Mouse (Mus musculus) stomach, postnatal 0 days (tissue): ENCODE results near the gene Slc9a9.

Source experiments
- CTCF ChIP-seq: IDR thresholded peaks from 2 replicates; pipeline ENCODE4 v1.5.1; 2016; ENCODE audit warnings: antibody characterized with exemption, low read depth, mild to moderate bottlenecking, moderate library complexity
- EP300 ChIP-seq: optimal IDR thresholded peaks from 2 replicates; pipeline ENCODE3; 2016; ENCODE audit warnings: antibody characterized with exemption

DNA sequence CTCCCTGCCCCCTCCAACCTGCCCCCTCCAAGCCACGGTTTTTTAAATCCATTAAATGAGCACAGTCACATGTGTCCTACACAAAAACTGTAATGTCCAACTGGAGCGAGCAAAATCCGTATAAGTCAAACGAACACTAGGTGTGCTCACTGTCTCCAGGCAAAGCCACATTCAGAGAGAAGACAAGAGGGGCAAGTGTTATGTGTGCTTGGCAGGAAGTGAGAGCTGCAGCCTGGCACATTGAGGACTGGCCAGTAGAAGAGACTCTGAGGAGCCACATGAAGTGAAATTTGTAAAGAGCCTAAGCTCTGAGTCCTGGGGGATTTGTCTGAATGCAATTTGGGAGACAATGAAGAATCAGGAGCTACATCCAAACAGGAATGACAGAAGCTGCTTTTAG is 481.3 kb downstream of the Slc9a9 start:
- TF ChIP-seq CTCF (no peak), EP300 (no peak)
